19 mouse cellular contexts compared by ENCODE assay signal in genomic region chr19:45529294-45529693, GRCm38 (mm10). TPM values are rescaled to one million over a fixed set of nuclear protein-coding genes. Genes with fewer than 3 reads are reported as not detected.
DNase-seq lines count a peak whose midpoint lies in the region; ATAC-seq and TF ChIP-seq lines count a peak whose summit lies in the region.
"Had no signal": no experiment of that assay in that cellular context is flagged by ENCODE, and none has a peak within 500 bp of the region (broad histone marks: within the 10 kb centered on the region; RNA-seq: fewer than 3 reads in every experiment).

No protein-coding gene starts in this region.

- peak overlapping the region; percentile 33 for H3K9ac ChIP-seq in heart, embryonic 16.5 days (ENCODE audit: low read length)
- H3K9ac ChIP-seq in heart, adult 2 months (ENCODE audit: low read depth, low read length): no peak overlapping the region
- no peak overlapping the region for H3K9ac ChIP-seq in liver, embryonic 16.5 days (ENCODE audit: low read depth, low read length)
- no peak overlapping the region for H3K9ac ChIP-seq in liver, embryonic 11.5 days (ENCODE audit: low read depth, low read length)
- H3K9ac ChIP-seq: forebrain, embryonic 12.5 days; limb, embryonic 13.5 days; liver, embryonic 15.5 days; midbrain, embryonic 12.5 days had no signal

- TF ChIP-seq EP300 in heart, adult 2 months (IDR thresholded peaks at IDR 0.05; ENCODE audit: insufficient read depth, low read depth, low read length): no peak

- peak overlapping the region; percentile 89 for H3K27ac ChIP-seq in heart, embryonic 16.5 days (ENCODE audit: low read length)
- no peak overlapping the region for H3K27ac ChIP-seq in heart, adult 2 months
- H3K27ac ChIP-seq in liver, embryonic 16.5 days (ENCODE audit: low read length): peak overlapping the region; percentile 33; the same call in 1 of the 2 replicates
- no peak overlapping the region for H3K27ac ChIP-seq in liver, embryonic 11.5 days (ENCODE audit: low read depth, low read length)
- peak overlapping the region; percentile 84 for H3K27ac ChIP-seq in thymus, adult 2 months (ENCODE audit: control insufficient read depth, insufficient read depth, low read length)
- H3K27ac ChIP-seq: forebrain, embryonic 12.5 days; limb, embryonic 13.5 days; liver, embryonic 15.5 days; midbrain, embryonic 12.5 days had no signal

- peak; percentile 81 for DNase-seq in heart, adult 11 months
- no peak for DNase-seq in heart, adult 9 months (ENCODE audit: low spot score in 2 of 2)
- DNase-seq in heart, adult 2 months: no peak
- no peak for DNase-seq in liver, embryonic 11.5 days (ENCODE audit: low spot score)
- no peak for DNase-seq in thymus, adult 2 months
- no peak for DNase-seq in thymus, postnatal 0 days (ENCODE audit: low spot score)
- DNase-seq: adrenal gland, postnatal 10 days; cerebellum, adult 9-11 months; gastrocnemius, postnatal 10 days had no signal

- TF ChIP-seq CTCF in heart, adult 2 months (IDR thresholded peaks at IDR 0.05): no peak
- no peak for TF ChIP-seq CTCF in thymus, adult 2 months (IDR thresholded peaks at IDR 0.05; ENCODE audit: borderline replicate concordance, control insufficient read depth, extremely low read depth, insufficient read depth, low read length, poor library complexity)

- TF ChIP-seq POLR2A in heart, adult 2 months (IDR thresholded peaks at IDR 0.05; ENCODE audit: insufficient read depth, low read depth, low read length): no peak
- TF ChIP-seq POLR2A in thymus, adult 2 months (IDR thresholded peaks at IDR 0.05; ENCODE audit: control insufficient read depth, extremely low read depth, insufficient read depth, low read length, poor library complexity): no peak

- no peak for ATAC-seq in heart, embryonic 16.5 days (replicated peaks; ENCODE audit: extremely low read depth, insufficient read depth, low FRiP score)
- ATAC-seq in liver, embryonic 16.5 days (ENCODE audit: low read depth): no peak
- no peak for ATAC-seq in liver, embryonic 11.5 days (replicated peaks; ENCODE audit: low FRiP score)
- ATAC-seq: activated CD4-positive, CD25-positive, alpha-beta regulatory T cell, adult 4 months; CD4-positive, CD25-positive, alpha-beta regulatory T cell, adult 4 months; hindbrain, embryonic 16.5 days; intestine, postnatal 0 days had no signal

- H3K4me1 ChIP-seq in heart, embryonic 16.5 days (ENCODE audit: control insufficient read depth, insufficient read depth, low read length): peaks cover 30% of the 10 kb centered on the region
- peaks cover 2% of the 10 kb centered on the region; the same call in 1 of the 2 replicates for H3K4me1 ChIP-seq in heart, adult 2 months (ENCODE audit: control insufficient read depth, insufficient read depth, low read length)
- peaks cover 11% of the 10 kb centered on the region for H3K4me1 ChIP-seq in liver, embryonic 16.5 days (ENCODE audit: control insufficient read depth, low read depth, low read length)
- H3K4me1 ChIP-seq in liver, embryonic 11.5 days (replicated peaks; ENCODE audit: control insufficient read depth, insufficient read depth, low read length): peaks cover 21% of the 10 kb centered on the region
- H3K4me1 ChIP-seq in thymus, adult 2 months (replicated peaks; ENCODE audit: control insufficient read depth, insufficient read depth, low read length): peaks cover 48% of the 10 kb centered on the region

- H3K4me3 ChIP-seq in heart, embryonic 16.5 days (ENCODE audit: low read length): no peak overlapping the region
- no peak overlapping the region for H3K4me3 ChIP-seq in heart, adult 2 months
- no peak overlapping the region for H3K4me3 ChIP-seq in liver, embryonic 16.5 days (ENCODE audit: low read depth, low read length)
- no peak overlapping the region for H3K4me3 ChIP-seq in liver, embryonic 11.5 days (ENCODE audit: low read depth, low read length)
- H3K4me3 ChIP-seq in thymus, adult 2 months (ENCODE audit: control insufficient read depth, insufficient read depth, low read length): no peak overlapping the region
- H3K4me3 ChIP-seq: forebrain, embryonic 12.5 days; limb, embryonic 13.5 days; liver, embryonic 15.5 days; midbrain, embryonic 12.5 days had no signal

- 69% methylated on average over 5 of the region's 5 CpGs for WGBS in heart, embryonic 16.5 days
- WGBS in heart, adult 2 months: 75% methylated on average over 5 of the region's 5 CpGs
- WGBS in liver, embryonic 16.5 days (ENCODE audit: insufficient replicate concordance): 68% methylated on average over 5 of the region's 5 CpGs
- 83% methylated on average over 5 of the region's 5 CpGs for WGBS in liver, embryonic 11.5 days
- 45% methylated on average over 5 of the region's 5 CpGs for WGBS in thymus, adult 2 months

- intact Hi-C loops in heart, adult 2 months (cut with DNase I): no loop called here

- no peaks in the 10 kb centered on the region for H3K27me3 ChIP-seq in heart, embryonic 16.5 days (ENCODE audit: control insufficient read depth, insufficient read depth, low read length)
- H3K27me3 ChIP-seq in heart, adult 2 months (ENCODE audit: control insufficient read depth, insufficient read depth, low read length): no peaks in the 10 kb centered on the region
- H3K27me3 ChIP-seq in liver, embryonic 16.5 days (ENCODE audit: control insufficient read depth, insufficient read depth, low read depth, low read length): no peaks in the 10 kb centered on the region
- H3K27me3 ChIP-seq in liver, embryonic 11.5 days (replicated peaks; ENCODE audit: control insufficient read depth, insufficient read depth, low read length): no peaks in the 10 kb centered on the region
- H3K27me3 ChIP-seq in thymus, adult 2 months (ENCODE audit: control insufficient read depth, insufficient read depth, low read length): no peaks in the 10 kb centered on the region
- H3K27me3 ChIP-seq: forebrain, embryonic 12.5 days; limb, embryonic 13.5 days; liver, embryonic 15.5 days; midbrain, embryonic 12.5 days had no signal

- H3K4me2 ChIP-seq in heart, embryonic 16.5 days (ENCODE audit: low read depth, low read length): no peak overlapping the region
- H3K4me2 ChIP-seq in liver, embryonic 16.5 days (ENCODE audit: low read depth, low read length): no peak overlapping the region
- no peak overlapping the region for H3K4me2 ChIP-seq in liver, embryonic 11.5 days
- H3K4me2 ChIP-seq: forebrain, embryonic 12.5 days; limb, embryonic 13.5 days; liver, embryonic 15.5 days; midbrain, embryonic 12.5 days had no signal

- no peaks in the 10 kb centered on the region for H3K79me2 ChIP-seq in heart, adult 2 months (replicated peaks; ENCODE audit: control insufficient read depth, insufficient read depth, low read length)

- peaks cover 17% of the 10 kb centered on the region for H3K36me3 ChIP-seq in heart, embryonic 16.5 days (ENCODE audit: control insufficient read depth, insufficient read depth)
- H3K36me3 ChIP-seq in heart, adult 2 months (ENCODE audit: control insufficient read depth, insufficient read depth, low read length): no peaks in the 10 kb centered on the region
- peaks cover 38% of the 10 kb centered on the region for H3K36me3 ChIP-seq in liver, embryonic 16.5 days (ENCODE audit: control insufficient read depth, insufficient read depth)
- H3K36me3 ChIP-seq in liver, embryonic 11.5 days (ENCODE audit: control insufficient read depth, insufficient read depth, low read length): peaks cover 8% of the 10 kb centered on the region
- no peaks in the 10 kb centered on the region for H3K36me3 ChIP-seq in thymus, adult 2 months (ENCODE audit: control insufficient read depth, insufficient read depth, low read length)

- no peaks in the 10 kb centered on the region for H3K9me3 ChIP-seq in heart, embryonic 16.5 days (replicated peaks; ENCODE audit: control insufficient read depth, low read length)
- no peaks in the 10 kb centered on the region for H3K9me3 ChIP-seq in liver, embryonic 16.5 days (replicated peaks; ENCODE audit: control insufficient read depth, low read length)
- no peaks in the 10 kb centered on the region for H3K9me3 ChIP-seq in liver, embryonic 11.5 days (ENCODE audit: control insufficient read depth, low read length)
- H3K9me3 ChIP-seq: forebrain, embryonic 12.5 days; limb, embryonic 13.5 days; liver, embryonic 15.5 days; midbrain, embryonic 12.5 days had no signal

RNA-seq across cellular contexts. Expression of gene Poll, which starts 31.0 kb away (rescaled TPM):
- 13.4 and 14.5 TPM in 2 replicates for polyA plus RNA-seq in heart, embryonic 16.5 days (2015; fragmentation: Nextera tagmentation; extraction: Ambion mirVana)
- 1 to 10 TPM; 9.7 to 9.8 TPM for total RNA-seq in heart, adult 2 months (2021)
- 9.5 and 10.7 TPM in 2 replicates for polyA plus RNA-seq in heart, adult 2 months (2012; rRNA removed)
- polyA plus RNA-seq in liver, embryonic 16.5 days (2015; fragmentation: Nextera tagmentation; extraction: Ambion mirVana): 5.1 and 5.4 TPM in 2 replicates
- 15.2 TPM in 2 replicates for polyA plus RNA-seq in liver, embryonic 11.5 days (2014; fragmentation: Nextera tagmentation; extraction: Ambion mirVana)
- 6.7 and 6.8 TPM in 2 replicates for polyA plus RNA-seq in thymus, adult 2 months (2012; rRNA removed)
- polyA plus RNA-seq in thymus, postnatal 0 days (2015; fragmentation: Nextera tagmentation; extraction: Ambion mirVana): 5.1 and 5.7 TPM in 2 replicates

RNA-seq across cellular contexts. Expression of gene Gm17018, which starts 31.1 kb away (rescaled TPM):
- polyA plus RNA-seq in heart, embryonic 16.5 days (2015; fragmentation: Nextera tagmentation; extraction: Ambion mirVana): 32.0 and 33.8 TPM in 2 replicates
- 10 to 100 TPM; 22.1 to 22.4 TPM for total RNA-seq in heart, adult 2 months (2021)
- 6.1 and 10.2 TPM in 2 replicates for polyA plus RNA-seq in heart, adult 2 months (2012; rRNA removed)
- polyA plus RNA-seq in liver, embryonic 16.5 days (2015; fragmentation: Nextera tagmentation; extraction: Ambion mirVana): 10.1 and 10.2 TPM in 2 replicates
- 34.7 and 36.8 TPM in 2 replicates for polyA plus RNA-seq in liver, embryonic 11.5 days (2014; fragmentation: Nextera tagmentation; extraction: Ambion mirVana)
- polyA plus RNA-seq in thymus, adult 2 months (2012; rRNA removed): 11.9 and 14.6 TPM in 2 replicates
- 49.5 and 54.3 TPM in 2 replicates for polyA plus RNA-seq in thymus, postnatal 0 days (2015; fragmentation: Nextera tagmentation; extraction: Ambion mirVana)

Comparison
In these comparisons a context has a peak if more than half of its experiments do, and no peak if none do; other contexts are left out.
1. H3K27ac ChIP-seq: peak in heart, embryonic 16.5 days (single experiment), liver, embryonic 16.5 days (single experiment) and thymus, adult 2 months (single experiment); none in heart, adult 2 months (single experiment) and liver, embryonic 11.5 days (single experiment).